Mouse (Mus musculus) neural tube, embryonic 12.5 days (tissue): ENCODE measurements around the gene 1700037C18Rik. TPM values are rescaled to one million over a fixed set of nuclear protein-coding genes. Genes with fewer than 3 reads are reported as not detected.

Experiments used
- ATAC-seq: fragments of 200-750 bp; cut with Nextera tagmentation; 2 replicates; pipeline ENCODE4 v1.8.0; 2017; ENCODE audit warnings: low read depth, mild to moderate bottlenecking, moderate TSS enrichment, moderate library complexity; ENCODE audit not compliant: low FRiP score
- H3K27ac ChIP-seq: fragments of 300-500 bp; sonication (generic); 2 replicates; pipeline ENCODE4 v1.5.1; 2016
- H3K27me3 ChIP-seq: fragments of 300-500 bp; sonication (generic); replicated peaks from 2 replicates; pipeline ENCODE4 v1.6.1; 2016; ENCODE audit warnings: mild to moderate bottlenecking
- H3K36me3 ChIP-seq: fragments of 300-500 bp; sonication (generic); 2 replicates; pipeline ENCODE4 v1.6.1; 2016; ENCODE audit warnings: mild to moderate bottlenecking
- H3K4me1 ChIP-seq: fragments of 300-500 bp; sonication (generic); 2 replicates; pipeline ENCODE4 v1.6.1; 2016
- H3K4me2 ChIP-seq: fragments of 300-500 bp; sonication (generic); replicated peaks from 2 replicates; pipeline ENCODE4 v1.6.1; 2016; ENCODE audit warnings: mild to moderate bottlenecking
- H3K4me3 ChIP-seq: fragments of 300-500 bp; sonication (generic); 2 replicates; pipeline ENCODE4 v1.5.1; 2016
- H3K9ac ChIP-seq: fragments of 300-500 bp; sonication (generic); 2 replicates; pipeline ENCODE4 v1.6.1; 2016; ENCODE audit warnings: mild to moderate bottlenecking
- H3K9me3 ChIP-seq: fragments of 300-500 bp; sonication (generic); 2 replicates; pipeline ENCODE4 v1.6.1; 2016; ENCODE audit warnings: mild to moderate bottlenecking
- WGBS: fragments of 180-500 bp; shearing (Covaris S2); methylation state at CpG from one replicate; pipeline ENCODE4 v1.1.7; 2016; 5-methylcytosine and 5-hydroxymethylcytosine counted together
- polyA plus RNA-seq: library from polyadenylated mRNA; unstranded; fragments of >200 nt; fragmentation: Nextera tagmentation; extraction: Ambion mirVana; gene quantifications from 2 replicates; pipeline ENCODE4 v1.2.1, GENCODE M21; 2016

The 1700037C18Rik gene
- polyA plus RNA-seq: 6.3 and 7.9 TPM in 2 replicates

DNA sequence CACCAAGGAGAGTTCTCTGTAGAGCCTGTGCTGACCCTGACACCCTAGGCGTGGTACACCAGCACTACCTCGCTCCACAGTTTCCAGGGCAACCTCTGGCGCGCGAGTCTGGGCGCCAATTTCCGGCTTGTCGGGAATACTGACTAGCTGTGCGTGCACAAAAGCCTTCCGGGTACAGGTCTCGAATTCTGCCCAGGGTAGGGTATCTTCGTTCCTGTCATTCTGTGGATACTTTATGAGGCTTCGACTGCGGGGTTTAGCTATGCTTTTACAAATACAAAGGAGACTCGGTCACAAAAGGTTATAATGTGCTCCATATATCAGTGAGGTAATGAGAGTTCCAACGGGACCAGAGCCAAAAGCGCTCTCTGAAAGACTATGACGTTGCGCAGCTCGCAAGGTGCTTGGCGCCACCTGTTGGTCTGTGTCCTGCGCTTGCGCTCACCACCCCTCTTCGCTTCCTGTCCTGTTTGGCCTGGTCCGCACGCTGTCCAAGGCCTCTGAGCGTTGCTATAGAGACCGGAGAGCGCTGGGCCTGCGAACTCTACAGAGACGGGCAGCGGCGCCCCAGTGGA lies at the start of gene 1700037C18Rik, which contains the start of gene Cluap1:
Gene 1700037C18Rik (minus strand): TSS at position 153 of the 575 bp plus-strand sequence.
Gene Cluap1 (plus strand): TSS at position 265 of the 575 bp plus-strand sequence.
- WGBS: under 1% methylated on average over 33 of the region's 33 CpGs
- Histone ChIP-seq H3K4me3 (peak within 1 kb of the TSS; percentile 57), H3K9me3 (no peaks in the 10 kb centered on the region), H3K4me1 (peaks cover 7% of the 10 kb centered on the region), H3K4me2 (peak within 1 kb of the TSS; percentile 86), H3K9ac (peak within 1 kb of the TSS; percentile 56), H3K27me3 (no peaks in the 10 kb centered on the region), H3K36me3 (peaks cover 31% of the 10 kb centered on the region), H3K27ac (no peak within 1 kb of the TSS)
- peak; percentile 97 for ATAC-seq

DNA sequence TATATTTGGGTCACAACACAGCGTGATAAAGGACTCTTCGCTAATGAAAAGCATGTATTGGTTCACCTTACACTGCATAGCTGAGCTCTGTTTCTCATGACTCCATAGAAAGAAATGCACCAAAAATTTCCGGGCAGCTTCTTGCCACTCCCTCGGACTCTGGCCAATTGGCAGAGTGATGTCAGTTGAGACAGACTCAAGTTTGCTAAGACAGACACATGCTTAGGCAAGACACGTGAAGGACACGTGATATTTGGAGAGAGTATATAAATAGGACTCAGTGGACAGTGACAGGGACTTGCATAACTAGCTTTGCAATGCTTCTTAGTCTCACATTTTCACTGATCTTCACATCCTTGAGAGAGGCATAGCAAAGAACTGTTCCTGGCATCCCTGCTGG lies 47.9 kb upstream of the 1700037C18Rik start:
- Histone ChIP-seq H3K4me2 (no peak overlapping the region), H3K27ac (no peak overlapping the region), H3K9ac (no peak overlapping the region), H3K9me3 (no peaks in the 10 kb centered on the region), H3K4me1 (no peaks in the 10 kb centered on the region), H3K36me3 (no peaks in the 10 kb centered on the region), H3K4me3 (no peak overlapping the region), H3K27me3 (no peaks in the 10 kb centered on the region)
- 89% methylated on average over 6 of the region's 6 CpGs for WGBS
- no peak for ATAC-seq

DNA sequence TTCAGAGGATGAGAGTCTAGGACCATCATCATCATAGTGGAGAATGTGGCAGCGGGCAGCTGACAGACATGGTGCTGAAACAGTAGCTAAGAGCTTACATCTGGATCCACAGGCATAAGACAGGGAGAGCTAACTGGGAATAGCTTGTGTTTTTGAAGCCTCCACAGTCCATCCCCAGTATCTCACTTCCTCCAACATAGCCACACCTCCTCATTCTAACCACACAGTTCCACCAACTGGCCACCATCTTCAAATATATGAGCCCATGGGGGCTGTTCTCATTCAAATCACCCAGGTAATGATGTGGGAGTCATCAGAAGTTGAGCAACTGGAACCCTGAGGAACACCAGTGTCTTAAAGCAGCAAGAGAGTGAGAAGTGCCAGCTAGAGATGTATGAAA lies 42.7 kb upstream of the 1700037C18Rik start:
- 95% methylated on average over 1 of the region's 1 CpGs for WGBS
- no peaks in the 10 kb centered on the region for H3K27me3 ChIP-seq
- no peak overlapping the region for H3K4me2 ChIP-seq
- H3K9me3 ChIP-seq: no peaks in the 10 kb centered on the region
- no peak overlapping the region for H3K9ac ChIP-seq
- H3K4me3 ChIP-seq: no peak overlapping the region
- no peaks in the 10 kb centered on the region for H3K36me3 ChIP-seq
- no peaks in the 10 kb centered on the region for H3K4me1 ChIP-seq
- ATAC-seq: no peak
- H3K27ac ChIP-seq: no peak overlapping the region

DNA sequence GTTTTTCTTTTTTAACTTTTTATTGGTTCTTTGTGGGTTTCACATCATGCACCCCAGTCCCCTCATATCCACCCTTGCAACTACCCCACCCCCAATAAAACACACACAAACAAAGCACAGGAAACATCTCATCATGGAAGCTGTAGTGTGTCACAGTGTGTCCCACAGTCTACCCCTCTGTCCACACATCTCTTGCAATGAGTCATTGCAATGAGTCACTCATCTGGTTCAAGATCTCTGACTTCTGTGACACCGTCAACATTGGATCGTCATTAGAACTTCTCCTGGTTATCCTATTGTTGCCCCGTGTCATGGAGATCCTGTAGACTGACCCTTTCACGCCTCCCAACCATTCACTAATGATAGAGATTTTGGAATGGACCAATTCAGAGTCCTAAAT lies 26.2 kb upstream of the 1700037C18Rik start:
- WGBS: 94% methylated on average over 4 of the region's 4 CpGs
- ATAC-seq: no peak

DNA sequence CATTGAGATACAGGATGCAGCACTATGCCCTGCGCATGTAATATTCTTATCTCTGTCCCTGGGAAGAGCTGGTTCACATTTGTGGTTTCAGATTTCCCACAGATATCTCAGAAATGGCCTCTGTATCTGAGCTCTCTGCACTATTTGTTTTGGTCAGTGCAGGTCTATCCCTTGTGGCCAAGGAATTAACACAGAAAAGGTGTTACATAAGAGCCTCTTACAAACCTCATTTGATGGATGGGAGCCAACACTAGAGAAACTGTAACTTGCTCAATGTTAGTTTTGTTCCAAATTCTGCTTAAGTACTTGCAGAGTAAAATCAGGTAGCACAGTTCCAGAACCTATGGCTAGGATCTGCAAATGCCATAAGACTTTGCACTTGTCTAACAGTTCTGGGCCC lies 25.6 kb upstream of the 1700037C18Rik start:
- H3K4me3 ChIP-seq: no peak overlapping the region
- no peak overlapping the region for H3K4me2 ChIP-seq
- peaks cover 66% of the 10 kb centered on the region for H3K36me3 ChIP-seq
- no peak overlapping the region for H3K9ac ChIP-seq
- no peaks in the 10 kb centered on the region for H3K9me3 ChIP-seq
- no peaks in the 10 kb centered on the region for H3K4me1 ChIP-seq
- H3K27ac ChIP-seq: no peak overlapping the region
- 98% methylated on average over 1 of the region's 1 CpGs for whole genome bisulfite sequencing
- no peak for ATAC-seq
- H3K27me3 ChIP-seq: no peaks in the 10 kb centered on the region

More for the DNA sequence above, 26.2 kb upstream of the 1700037C18Rik start:
- Histone ChIP-seq H3K4me1 (no peaks in the 10 kb centered on the region), H3K4me2 (no peak overlapping the region), H3K9me3 (no peaks in the 10 kb centered on the region), H3K9ac (no peak overlapping the region), H3K27ac (no peak overlapping the region), H3K4me3 (no peak overlapping the region), H3K27me3 (no peaks in the 10 kb centered on the region), H3K36me3 (peaks cover 62% of the 10 kb centered on the region)

DNA sequence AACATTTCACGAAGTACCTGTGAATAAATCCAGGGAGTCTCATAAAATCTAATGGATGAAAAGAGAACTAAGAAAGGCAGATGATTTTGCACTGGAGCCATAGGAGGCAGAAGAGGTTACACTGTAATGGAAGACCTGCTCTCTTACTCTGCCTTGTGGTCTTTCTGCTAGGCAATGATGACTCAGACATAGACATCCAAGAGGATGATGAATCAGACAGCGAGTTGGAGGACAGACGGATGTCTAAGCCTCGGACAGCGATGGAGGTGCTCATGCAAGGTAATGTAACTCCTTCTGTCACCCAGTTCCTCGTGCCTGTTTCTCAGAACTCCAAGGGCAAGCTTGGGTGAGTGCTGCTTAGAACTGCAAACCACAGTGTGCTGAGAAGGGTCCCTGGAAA lies 25.0 kb upstream of the 1700037C18Rik start:
- peaks cover 65% of the 10 kb centered on the region for H3K36me3 ChIP-seq
- 92% methylated on average over 6 of the region's 6 CpGs for WGBS
- no peak overlapping the region for H3K27ac ChIP-seq
- H3K27me3 ChIP-seq: no peaks in the 10 kb centered on the region
- H3K4me3 ChIP-seq: no peak overlapping the region
- ATAC-seq: no peak
- H3K9ac ChIP-seq: no peak overlapping the region
- H3K4me1 ChIP-seq: no peaks in the 10 kb centered on the region
- no peaks in the 10 kb centered on the region for H3K9me3 ChIP-seq
- no peak overlapping the region for H3K4me2 ChIP-seq

DNA sequence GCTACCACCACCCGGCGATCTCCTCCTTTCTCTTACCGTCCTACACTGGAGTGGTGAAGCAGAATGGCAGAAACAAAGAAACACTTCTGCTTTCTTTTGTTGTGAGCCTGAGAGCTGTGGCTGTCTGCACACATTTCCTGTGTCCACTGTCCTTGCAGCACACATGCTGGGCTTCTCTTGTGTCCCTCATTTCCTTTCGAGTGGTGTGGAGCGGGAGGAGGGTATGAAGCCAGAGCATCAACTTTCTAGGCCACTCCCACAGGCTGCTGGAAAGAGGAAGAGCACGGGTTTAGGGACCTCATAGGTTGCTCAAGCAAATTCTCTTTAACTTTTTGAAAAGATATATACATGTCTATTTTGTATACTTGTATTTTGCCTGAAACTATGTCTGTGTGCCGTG lies 20.7 kb upstream of the 1700037C18Rik start:
- Histone ChIP-seq H3K27ac (no peak overlapping the region), H3K9ac (no peak overlapping the region), H3K9me3 (no peaks in the 10 kb centered on the region), H3K36me3 (peaks cover 64% of the 10 kb centered on the region), H3K4me2 (no peak overlapping the region), H3K27me3 (no peaks in the 10 kb centered on the region), H3K4me3 (no peak overlapping the region), H3K4me1 (no peaks in the 10 kb centered on the region)
- ATAC-seq: no peak
- WGBS: 87% methylated on average over 7 of the region's 7 CpGs

DNA sequence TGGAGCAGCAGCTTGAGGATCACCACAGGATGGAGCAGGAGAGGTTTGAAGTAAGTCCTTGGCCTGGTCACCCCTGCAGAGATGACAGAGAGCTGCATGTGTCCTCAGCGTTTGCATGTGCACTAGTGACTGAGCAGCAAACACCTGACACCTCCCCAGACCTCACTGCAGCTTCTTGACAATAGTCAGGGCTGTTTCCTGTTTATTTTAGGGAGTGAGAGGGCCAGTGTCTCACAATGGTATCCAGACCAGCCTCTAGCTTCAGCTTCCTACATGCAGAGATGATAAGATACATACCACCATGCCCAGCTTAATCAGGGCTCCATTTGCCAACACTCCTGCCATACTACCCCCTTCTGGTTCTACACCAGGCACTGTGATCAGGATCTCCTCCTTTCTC lies 20.1 kb upstream of the 1700037C18Rik start:
- no peak overlapping the region for H3K4me2 ChIP-seq
- no peak overlapping the region for H3K4me3 ChIP-seq
- no peaks in the 10 kb centered on the region for H3K27me3 ChIP-seq
- no peak overlapping the region for H3K9ac ChIP-seq
- peaks cover 63% of the 10 kb centered on the region for H3K36me3 ChIP-seq
- H3K4me1 ChIP-seq: no peaks in the 10 kb centered on the region
- WGBS: 70% methylated on average over 1 of the region's 1 CpGs
- H3K27ac ChIP-seq: no peak overlapping the region
- no peak for ATAC-seq
- no peaks in the 10 kb centered on the region for H3K9me3 ChIP-seq

DNA sequence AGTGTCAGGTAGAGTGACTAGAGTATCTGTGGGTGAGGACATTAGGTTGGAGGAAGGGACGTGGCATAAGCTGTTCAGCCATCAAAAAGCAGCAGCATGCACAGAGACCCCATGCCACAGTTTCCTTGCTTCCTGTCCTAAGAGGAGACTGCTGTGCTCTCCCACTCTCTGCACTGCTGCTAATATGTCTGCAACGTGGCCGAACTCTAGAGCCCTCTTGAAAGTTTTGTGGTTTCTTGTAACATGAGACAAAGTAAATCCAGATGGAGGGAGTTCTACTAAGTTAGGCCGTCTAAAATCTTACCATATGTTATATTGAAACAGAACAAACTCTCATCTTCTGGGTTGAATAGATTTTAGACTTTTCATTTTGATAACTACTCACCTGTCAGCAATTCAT lies 15.5 kb upstream of the 1700037C18Rik start:
- Histone ChIP-seq H3K9ac (no peak overlapping the region), H3K4me2 (no peak overlapping the region), H3K27ac (no peak overlapping the region), H3K4me3 (no peak overlapping the region), H3K4me1 (no peaks in the 10 kb centered on the region), H3K9me3 (no peaks in the 10 kb centered on the region), H3K27me3 (no peaks in the 10 kb centered on the region), H3K36me3 (peaks cover 72% of the 10 kb centered on the region)
- ATAC-seq: no peak
- WGBS: 73% methylated on average over 4 of the region's 4 CpGs

DNA sequence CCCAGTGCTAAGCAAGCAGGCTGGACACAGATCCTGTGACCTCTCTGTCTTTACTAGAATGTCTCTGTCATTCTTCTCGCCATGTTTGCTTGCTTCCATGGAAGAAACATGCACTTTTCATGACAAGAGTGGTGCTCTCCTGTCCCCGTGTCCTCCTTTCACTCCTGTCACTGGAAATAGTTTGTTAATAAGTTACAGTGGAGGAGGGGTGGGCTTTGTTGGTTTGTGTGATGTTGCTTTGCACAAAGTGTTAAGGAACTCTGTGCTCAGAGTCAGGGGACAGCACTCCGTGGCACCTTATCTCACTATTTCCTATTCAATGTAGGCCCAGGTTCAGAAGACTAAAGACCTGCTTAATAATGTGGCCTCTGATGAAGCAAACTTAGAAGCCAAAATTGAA lies 15.0 kb upstream of the 1700037C18Rik start:
- no peaks in the 10 kb centered on the region for H3K9me3 ChIP-seq
- 95% methylated on average over 3 of the region's 3 CpGs for WGBS
- H3K4me1 ChIP-seq: no peaks in the 10 kb centered on the region
- no peak for ATAC-seq
- H3K4me3 ChIP-seq: no peak overlapping the region
- peaks cover 70% of the 10 kb centered on the region for H3K36me3 ChIP-seq
- no peak overlapping the region for H3K4me2 ChIP-seq
- no peak overlapping the region for H3K27ac ChIP-seq
- no peaks in the 10 kb centered on the region for H3K27me3 ChIP-seq
- H3K9ac ChIP-seq: no peak overlapping the region

DNA sequence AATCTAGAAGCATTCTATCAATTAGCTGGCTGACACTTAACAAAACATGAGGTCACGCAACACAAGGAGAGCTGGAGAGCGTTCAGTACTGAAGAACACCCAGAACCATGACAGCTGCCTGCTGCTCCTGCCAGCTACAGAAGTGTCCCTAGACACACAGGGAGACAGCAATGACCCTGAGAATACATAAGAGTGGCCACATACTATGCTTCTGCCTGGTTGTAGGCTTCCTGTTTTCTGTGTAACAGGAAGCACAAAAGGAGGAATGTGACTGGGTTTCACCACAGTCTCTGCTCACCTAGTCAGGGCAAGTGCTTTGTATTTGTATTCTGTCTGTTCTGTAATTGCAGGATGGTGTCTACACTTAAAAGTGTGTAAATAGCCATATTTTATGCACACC lies 12.3 kb upstream of the 1700037C18Rik start:
- no peaks in the 10 kb centered on the region for H3K27me3 ChIP-seq
- H3K4me3 ChIP-seq: no peak overlapping the region
- ATAC-seq: no peak
- 95% methylated on average over 2 of the region's 2 CpGs for WGBS
- H3K27ac ChIP-seq: no peak overlapping the region
- no peak overlapping the region for H3K4me2 ChIP-seq
- H3K9me3 ChIP-seq: no peaks in the 10 kb centered on the region
- H3K9ac ChIP-seq: no peak overlapping the region
- H3K4me1 ChIP-seq: no peaks in the 10 kb centered on the region
- peaks cover 71% of the 10 kb centered on the region for H3K36me3 ChIP-seq

DNA sequence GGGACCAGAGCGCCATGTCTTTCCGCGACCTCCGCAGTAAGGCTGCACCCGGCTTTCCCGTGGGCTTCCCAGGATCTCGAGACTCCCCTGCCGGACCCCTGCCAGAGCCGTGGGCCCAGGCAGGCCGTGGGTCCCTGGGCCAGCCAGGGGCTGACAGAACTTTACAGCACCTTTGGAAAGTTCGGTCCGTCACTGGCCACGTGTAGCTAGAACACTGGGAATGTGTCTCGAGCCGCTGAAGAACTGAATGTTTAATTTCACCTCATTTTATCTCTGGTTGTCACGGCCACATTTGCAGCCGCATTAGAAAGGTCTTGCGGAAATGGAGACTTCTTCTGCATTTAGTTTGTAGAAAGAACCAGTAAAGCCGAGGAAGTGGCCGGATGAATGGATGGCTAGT lies 629 bp upstream of the 1700037C18Rik start:
- peak overlapping the region; percentile 56 for H3K9ac ChIP-seq
- 10% methylated on average over 20 of the region's 20 CpGs for WGBS

DNA sequence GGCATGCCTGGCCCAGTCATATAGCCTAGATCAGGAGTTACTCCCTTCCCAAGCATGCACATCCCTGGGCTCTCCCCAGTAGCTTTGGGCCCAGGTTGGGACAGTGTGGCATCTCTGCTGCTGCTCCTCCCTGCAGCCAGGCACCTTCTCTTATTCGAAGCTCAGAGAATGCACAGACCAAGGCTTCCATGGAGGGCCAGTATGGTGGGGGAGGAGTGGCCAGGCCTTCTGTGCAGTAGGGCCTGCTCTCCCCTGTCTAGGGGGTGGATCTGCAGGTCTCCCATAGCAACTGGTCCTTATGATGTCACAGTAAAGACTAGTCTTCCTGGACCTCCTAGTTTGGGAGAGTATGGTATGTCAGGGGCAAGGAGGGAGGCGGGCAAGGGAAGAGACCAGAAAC lies 1.0 kb downstream of the 1700037C18Rik start:
- Histone ChIP-seq H3K27ac (no peak overlapping the region), H3K4me2 (no peak overlapping the region)
- 68% methylated on average over 2 of the region's 2 CpGs for WGBS

More for the DNA sequence above, 629 bp upstream of the 1700037C18Rik start:
- H3K9me3 ChIP-seq: no peaks in the 10 kb centered on the region
- no peak; the same call in 1 of the 2 replicates for ATAC-seq
- H3K36me3 ChIP-seq: peaks cover 29% of the 10 kb centered on the region
- no peak overlapping the region for H3K27ac ChIP-seq
- peak overlapping the region; percentile 86 for H3K4me2 ChIP-seq
- H3K27me3 ChIP-seq: no peaks in the 10 kb centered on the region
- peak overlapping the region; percentile 57 for H3K4me3 ChIP-seq
- H3K4me1 ChIP-seq: peaks cover 7% of the 10 kb centered on the region

More for the DNA sequence above, 1.0 kb downstream of the 1700037C18Rik start:
- H3K4me1 ChIP-seq: peaks cover 7% of the 10 kb centered on the region
- no peak for ATAC-seq
- no peak overlapping the region for H3K4me3 ChIP-seq
- peaks cover 29% of the 10 kb centered on the region for H3K36me3 ChIP-seq
- no peaks in the 10 kb centered on the region for H3K9me3 ChIP-seq
- no peak overlapping the region for H3K9ac ChIP-seq
- H3K27me3 ChIP-seq: no peaks in the 10 kb centered on the region
